Mouse (Mus musculus) intestine, embryonic 16.5 days (tissue): Measurements from ENCODE around the gene Mov10l1. TPM values are rescaled to one million over a fixed set of nuclear protein-coding genes. Genes with fewer than 3 reads are reported as not detected.

Source experiments
- ATAC-seq: fragments of 200-750 bp; cut with Nextera tagmentation; 2 replicates; pipeline ENCODE4 v1.8.0; 2017; ENCODE audit warnings: moderate TSS enrichment, moderate library complexity
- H3K27ac ChIP-seq: fragments of 300-500 bp; sonication (generic); 2 replicates; pipeline ENCODE4 v1.5.1; 2014; ENCODE audit warnings: mild to moderate bottlenecking, low read length
- H3K27me3 ChIP-seq: fragments of 300-500 bp; sonication (generic); replicated peaks from 2 replicates; pipeline ENCODE4 v1.6.1; 2014; ENCODE audit warnings: low read length, control low read depth, mixed read lengths; ENCODE audit not compliant: control insufficient read depth, insufficient read depth
- H3K36me3 ChIP-seq: fragments of 300-500 bp; sonication (generic); 2 replicates; pipeline ENCODE4 v1.6.1; 2014; ENCODE audit warnings: low read length, control low read depth; ENCODE audit not compliant: control insufficient read depth, insufficient read depth
- H3K4me1 ChIP-seq: fragments of 300-500 bp; sonication (generic); 2 replicates; pipeline ENCODE4 v1.6.1; 2014; ENCODE audit warnings: low read length, control low read depth, mixed read lengths; ENCODE audit not compliant: control insufficient read depth, insufficient read depth
- H3K4me2 ChIP-seq: fragments of 300-500 bp; sonication (generic); 2 replicates; pipeline ENCODE4 v1.6.1; 2014; ENCODE audit warnings: low read depth, low read length, control low read depth
- H3K4me3 ChIP-seq: fragments of 300-500 bp; sonication (generic); 2 replicates; pipeline ENCODE4 v1.5.1; 2014; ENCODE audit warnings: mild to moderate bottlenecking, low read length
- H3K9ac ChIP-seq: fragments of 300-500 bp; sonication (generic); 2 replicates; pipeline ENCODE4 v1.6.1; 2014; ENCODE audit warnings: low read depth, low read length
- H3K9me3 ChIP-seq: fragments of 300-500 bp; sonication (generic); 2 replicates; pipeline ENCODE4 v1.6.1; 2016; ENCODE audit warnings: low read length, control low read depth; ENCODE audit not compliant: control insufficient read depth
- WGBS: fragments of 180-500 bp; shearing (Covaris S2); extraction: QIAGEN DNeasy Blood & Tissue Kit; methylation state at CpG from one replicate; pipeline ENCODE4 v1.1.7; 2014; 5-methylcytosine and 5-hydroxymethylcytosine counted together
- polyA plus RNA-seq: library from polyadenylated mRNA; unstranded; fragments of >200 nt; fragmentation: Nextera tagmentation; extraction: Ambion mirVana; gene quantifications from 2 replicates; pipeline ENCODE4 v1.2.1, GENCODE M21; 2015

The Mov10l1 gene
- polyA plus RNA-seq = not detected in 2 replicates

DNA sequence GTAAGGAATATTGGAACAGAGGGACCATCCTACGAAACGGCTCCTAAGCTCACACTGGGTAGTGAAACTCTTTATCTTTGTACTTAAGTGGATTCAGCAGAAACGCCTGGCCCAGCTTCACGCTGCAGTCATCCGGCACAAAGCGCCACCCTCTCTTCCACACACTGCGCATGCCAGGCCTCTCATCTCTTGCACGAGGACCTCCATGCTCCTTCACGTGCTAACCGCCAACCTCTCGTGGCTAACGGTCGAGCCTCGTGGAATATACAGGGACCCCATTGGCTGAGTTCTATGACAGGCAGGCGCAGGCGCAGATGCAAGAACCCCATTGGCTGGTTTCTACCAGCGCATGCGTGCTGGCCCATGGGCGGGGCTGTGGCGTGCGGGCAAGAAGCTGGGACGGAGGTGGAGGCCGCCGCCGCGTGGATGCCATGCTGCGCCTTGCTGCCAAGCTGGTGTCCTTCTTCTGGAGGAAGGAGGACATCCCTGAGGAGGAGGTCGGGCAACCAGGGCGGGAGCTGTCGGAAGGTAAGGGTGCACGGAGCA, at the start of gene Mov10l1:
Gene Mov10l1 (plus strand): TSS at position 376 of the 546 bp plus-strand sequence.
- Histone ChIP-seq H3K27me3 (no peaks in the 10 kb centered on the region), H3K36me3 (no peaks in the 10 kb centered on the region), H3K9ac (no peak within 1 kb of the TSS), H3K27ac (no peak within 1 kb of the TSS), H3K4me1 (no peaks in the 10 kb centered on the region), H3K9me3 (no peaks in the 10 kb centered on the region), H3K4me3 (no peak within 1 kb of the TSS), H3K4me2 (no peak within 1 kb of the TSS)
- WGBS = 94% methylated on average over 31 of the region's 31 CpGs
- no peak for ATAC-seq

DNA sequence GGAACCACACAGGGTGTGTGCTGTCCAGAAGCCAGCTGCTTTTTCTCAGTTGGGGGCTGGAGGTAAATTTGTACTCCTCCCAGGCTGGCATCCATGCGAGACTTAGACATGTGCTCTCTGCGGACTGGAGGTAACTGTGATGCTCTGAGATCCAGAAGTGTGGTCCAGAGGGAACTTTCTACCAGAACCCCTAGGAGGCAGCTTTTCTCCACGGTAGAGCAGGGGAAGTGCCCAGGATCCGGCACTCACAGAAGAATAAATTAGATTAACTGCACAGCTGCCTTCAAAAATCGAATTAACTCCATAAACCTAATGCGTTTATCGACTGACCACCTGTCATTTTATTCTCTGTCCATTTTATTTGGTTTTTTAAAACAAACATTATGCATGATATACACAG, 48.6 kb upstream of the Mov10l1 start:
- no peaks in the 10 kb centered on the region for H3K27me3 ChIP-seq
- H3K36me3 ChIP-seq = no peaks in the 10 kb centered on the region
- H3K9me3 ChIP-seq = no peaks in the 10 kb centered on the region
- no peak overlapping the region for H3K27ac ChIP-seq
- H3K4me3 ChIP-seq = no peak overlapping the region
- H3K4me1 ChIP-seq = no peaks in the 10 kb centered on the region
- no peak overlapping the region for H3K9ac ChIP-seq
- ATAC-seq = no peak
- H3K4me2 ChIP-seq = no peak overlapping the region
- 53% methylated on average over 7 of the region's 7 CpGs for WGBS

DNA sequence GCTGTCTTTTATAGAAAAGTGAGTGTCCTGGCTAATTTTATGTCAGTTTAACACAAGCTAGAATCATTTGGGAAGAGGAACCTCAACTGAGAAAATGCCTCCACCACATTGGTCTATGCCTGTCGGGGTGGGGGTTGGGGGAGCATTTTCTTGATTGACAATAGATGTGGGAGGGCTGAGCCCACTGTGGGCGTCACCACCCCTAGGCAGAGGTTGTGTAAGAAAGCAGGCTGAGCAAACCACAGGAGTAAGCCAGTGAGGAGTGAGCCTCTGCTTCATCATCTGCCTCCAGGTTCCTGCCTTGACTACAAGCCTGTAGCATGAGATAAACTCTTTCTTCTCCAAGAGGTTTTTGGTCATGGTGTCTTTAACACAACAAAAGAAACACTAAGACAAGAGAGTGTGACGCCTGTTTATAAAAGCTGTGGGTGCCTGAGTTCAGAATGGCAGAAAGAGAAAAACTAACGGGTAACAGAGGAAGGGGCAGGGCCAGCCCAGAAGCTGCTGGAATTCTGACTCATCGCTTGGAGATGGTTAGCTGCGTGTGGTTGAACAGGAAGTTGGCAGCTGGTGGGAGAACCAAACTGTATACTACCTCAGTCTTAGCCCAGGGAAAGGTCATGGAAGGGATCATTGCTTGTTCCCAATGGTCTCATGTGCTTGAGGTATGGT, 46.0 kb upstream of the Mov10l1 start:
- H3K4me3 ChIP-seq = no peak overlapping the region
- no peak for ATAC-seq
- H3K9ac ChIP-seq = no peak overlapping the region
- WGBS = 57% methylated on average over 6 of the region's 6 CpGs
- no peaks in the 10 kb centered on the region for H3K4me1 ChIP-seq
- no peaks in the 10 kb centered on the region for H3K36me3 ChIP-seq
- H3K4me2 ChIP-seq = no peak overlapping the region
- H3K9me3 ChIP-seq = no peaks in the 10 kb centered on the region
- H3K27ac ChIP-seq = no peak overlapping the region
- H3K27me3 ChIP-seq = no peaks in the 10 kb centered on the region

DNA sequence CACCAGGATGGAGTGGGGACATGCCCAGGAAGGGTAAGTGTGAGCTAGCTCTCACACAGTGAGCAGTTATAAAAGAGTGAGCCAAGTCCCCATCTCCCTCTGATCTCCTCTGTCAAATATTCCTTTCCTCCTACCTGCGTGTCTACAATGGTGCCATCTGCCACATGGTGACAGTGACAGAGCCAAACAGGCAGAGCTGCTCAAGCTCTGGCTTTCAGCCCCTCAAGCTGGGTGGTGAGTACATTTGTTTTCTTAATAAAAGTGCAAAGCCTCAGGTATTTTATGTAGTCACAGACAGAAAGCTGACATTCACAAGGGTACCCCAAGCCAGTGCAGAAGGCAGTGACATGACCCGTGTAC, 45.4 kb upstream of the Mov10l1 start:
- Histone ChIP-seq H3K27me3 (no peaks in the 10 kb centered on the region), H3K9ac (no peak overlapping the region), H3K27ac (no peak overlapping the region), H3K9me3 (no peaks in the 10 kb centered on the region), H3K36me3 (no peaks in the 10 kb centered on the region), H3K4me2 (no peak overlapping the region), H3K4me1 (no peaks in the 10 kb centered on the region), H3K4me3 (no peak overlapping the region)
- 83% methylated on average over 2 of the region's 2 CpGs for WGBS
- no peak for ATAC-seq

DNA sequence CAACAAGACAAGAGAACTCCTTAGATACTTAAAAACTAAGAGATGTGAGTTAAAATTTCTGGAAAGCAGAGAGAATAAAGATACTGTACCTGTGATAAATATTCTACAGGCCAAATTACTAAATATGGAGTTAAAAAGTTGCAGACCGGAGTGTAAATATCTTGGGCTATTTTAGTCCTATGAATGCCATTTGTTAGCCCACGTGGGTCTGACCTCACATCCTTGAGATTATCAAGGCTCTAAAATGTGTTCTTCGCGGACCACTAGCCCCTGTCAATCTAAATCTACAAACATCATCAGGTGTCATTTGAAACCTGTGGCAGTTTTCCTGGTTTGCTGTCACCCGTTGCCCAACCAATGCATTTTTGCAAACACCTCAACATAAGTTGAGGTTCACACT, 39.9 kb upstream of the Mov10l1 start:
- no peak overlapping the region for H3K9ac ChIP-seq
- no peak overlapping the region for H3K27ac ChIP-seq
- 0 out of 2 replicates have a peak, but pooled peaks cover 2% of the 10 kb centered on the region for H3K27me3 ChIP-seq
- ATAC-seq = no peak
- H3K4me3 ChIP-seq = no peak overlapping the region
- H3K9me3 ChIP-seq = no peaks in the 10 kb centered on the region
- no peak overlapping the region for H3K4me2 ChIP-seq
- no peaks in the 10 kb centered on the region for H3K4me1 ChIP-seq
- WGBS = 73% methylated on average over 5 of the region's 5 CpGs
- H3K36me3 ChIP-seq = no peaks in the 10 kb centered on the region

DNA sequence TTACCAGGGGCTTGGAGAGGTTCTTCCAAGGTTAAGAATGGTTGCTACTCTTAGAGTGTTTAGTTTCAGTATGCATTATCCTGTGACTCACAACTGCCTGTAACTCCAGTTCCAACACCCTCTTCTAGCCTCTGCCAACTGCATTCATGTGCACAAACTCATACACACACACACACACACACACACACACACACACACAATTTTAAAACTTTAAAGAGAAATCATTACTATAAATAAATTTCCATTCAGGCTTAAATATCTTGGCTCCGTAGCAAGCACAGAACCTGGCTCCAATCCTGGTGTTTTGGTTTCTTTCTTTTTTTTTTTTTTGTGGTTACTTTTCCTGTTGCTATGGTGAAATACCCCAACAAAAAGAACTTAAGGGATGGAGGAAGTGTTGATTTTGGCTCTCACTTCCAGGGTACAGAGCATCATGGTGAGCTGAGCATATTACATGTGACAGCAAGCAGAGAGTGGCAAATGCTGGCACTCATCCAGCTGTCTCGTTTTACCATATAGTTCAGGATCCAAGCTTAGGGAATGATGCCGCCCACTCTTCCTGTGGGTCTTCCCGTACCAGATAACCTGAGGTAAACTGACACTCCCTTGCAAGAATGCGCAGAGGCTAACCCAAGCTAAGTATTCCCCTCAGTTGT, 38.7 kb upstream of the Mov10l1 start:
- Histone ChIP-seq H3K9ac (no peak overlapping the region), H3K4me1 (no peaks in the 10 kb centered on the region), H3K4me3 (no peak overlapping the region), H3K27me3 (0 out of 2 replicates have a peak, but pooled peaks cover 2% of the 10 kb centered on the region), H3K4me2 (no peak overlapping the region), H3K27ac (no peak overlapping the region), H3K9me3 (no peaks in the 10 kb centered on the region), H3K36me3 (no peaks in the 10 kb centered on the region)
- no peak for ATAC-seq
- 82% methylated on average over 5 of the region's 5 CpGs for WGBS

DNA sequence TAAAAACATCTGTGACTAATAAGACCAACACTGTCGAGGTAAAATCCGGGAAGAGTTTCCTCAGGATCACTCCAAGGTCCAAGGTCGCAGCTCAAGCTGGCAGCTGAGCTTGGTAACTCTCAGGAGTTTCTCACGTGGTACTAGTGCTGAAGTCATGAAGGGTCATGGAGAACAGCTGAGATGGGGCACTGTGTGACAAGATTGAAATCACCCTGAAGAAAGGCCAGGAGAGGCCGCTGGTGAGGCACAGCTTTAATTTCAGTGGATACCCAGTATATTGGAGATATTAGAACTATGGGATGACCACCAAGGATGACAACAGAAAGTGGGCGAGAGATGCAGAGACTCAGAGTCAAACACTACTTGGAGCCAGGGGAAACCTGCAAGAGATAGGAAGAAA, 35.9 kb upstream of the Mov10l1 start:
- H3K36me3 ChIP-seq = no peaks in the 10 kb centered on the region
- no peaks in the 10 kb centered on the region for H3K4me1 ChIP-seq
- no peak overlapping the region for H3K4me2 ChIP-seq
- H3K4me3 ChIP-seq = no peak overlapping the region
- WGBS = 48% methylated on average over 6 of the region's 6 CpGs
- H3K27me3 ChIP-seq = 0 out of 2 replicates have a peak, but pooled peaks cover 2% of the 10 kb centered on the region
- ATAC-seq = no peak
- H3K27ac ChIP-seq = no peak overlapping the region
- H3K9ac ChIP-seq = no peak overlapping the region
- no peaks in the 10 kb centered on the region for H3K9me3 ChIP-seq

DNA sequence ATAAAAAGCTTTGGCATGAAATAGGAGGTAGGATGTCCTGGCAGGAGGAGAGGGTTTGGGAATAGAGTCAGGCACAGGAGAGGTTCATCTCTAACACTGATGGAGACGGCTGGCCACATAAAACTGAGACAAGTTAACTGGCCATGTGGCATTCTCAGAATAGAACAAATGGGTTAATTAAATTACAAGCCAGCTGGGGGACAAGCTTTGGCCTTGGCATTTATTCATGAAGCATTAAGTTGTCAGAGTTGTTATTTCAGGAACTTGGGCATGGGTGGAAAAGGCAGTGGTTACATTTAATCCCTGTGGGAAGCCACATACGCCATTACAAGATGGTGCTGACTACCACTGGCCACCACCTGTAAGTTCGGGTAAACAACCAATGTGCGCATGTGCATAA, 31.5 kb upstream of the Mov10l1 start:
- no peak for ATAC-seq
- H3K4me3 ChIP-seq = no peak overlapping the region
- WGBS = 83% methylated on average over 4 of the region's 4 CpGs
- no peak overlapping the region for H3K27ac ChIP-seq
- no peak overlapping the region for H3K9ac ChIP-seq
- no peaks in the 10 kb centered on the region for H3K36me3 ChIP-seq
- no peak overlapping the region for H3K4me2 ChIP-seq
- H3K27me3 ChIP-seq = peaks cover 17% of the 10 kb centered on the region; the same call in 1 of the 2 replicates
- 0 out of 2 replicates have a peak, but pooled peaks cover 5% of the 10 kb centered on the region for H3K4me1 ChIP-seq
- H3K9me3 ChIP-seq = no peaks in the 10 kb centered on the region

DNA sequence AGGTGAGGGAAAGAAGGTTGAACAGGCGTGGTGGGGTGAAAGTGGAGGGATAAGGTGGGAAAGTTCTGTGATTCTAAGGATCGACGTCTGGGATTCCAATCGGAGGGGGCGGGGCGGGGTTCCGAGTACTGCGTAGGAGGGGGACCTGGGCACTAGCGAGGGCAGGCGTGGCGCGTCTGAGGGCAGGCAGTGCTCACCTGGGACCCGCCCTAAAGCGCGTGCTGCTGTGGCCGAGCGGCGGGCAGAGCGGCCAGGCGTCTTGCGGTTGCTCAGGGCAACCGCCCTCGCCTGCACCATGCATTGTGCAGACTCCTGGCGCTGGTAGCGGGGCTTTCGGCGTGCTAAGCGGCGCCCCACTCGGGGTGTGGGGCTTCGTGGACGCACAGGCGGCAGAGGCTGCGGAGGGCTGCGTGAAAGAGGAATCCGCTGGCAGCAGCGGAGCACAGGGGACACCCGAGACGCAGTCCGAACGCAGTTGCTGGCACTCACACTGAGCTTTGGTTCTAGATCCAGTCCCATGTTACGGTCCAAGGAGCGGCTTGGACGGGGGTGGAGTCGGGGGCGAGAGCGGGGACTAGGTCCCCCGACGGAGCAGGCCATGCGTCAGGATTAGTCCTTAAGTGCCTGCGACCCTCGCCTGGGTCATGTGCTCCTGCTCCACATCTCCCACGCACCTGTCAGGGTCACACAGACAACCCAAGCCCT, 28.2 kb upstream of the Mov10l1 start, which contains the start of gene Ttll8:
Gene Ttll8 (minus strand): TSS at position 51 of the 705 bp plus-strand sequence.
- Histone ChIP-seq H3K9ac (peak within 1 kb of the TSS; percentile 34; the same call in 1 of the 2 replicates), H3K4me3 (peak within 1 kb of the TSS; percentile 44), H3K36me3 (no peaks in the 10 kb centered on the region), H3K4me1 (0 out of 2 replicates have a peak, but pooled peaks cover 5% of the 10 kb centered on the region), H3K27ac (no peak within 1 kb of the TSS), H3K27me3 (peaks cover 17% of the 10 kb centered on the region; the same call in 1 of the 2 replicates), H3K4me2 (peak within 1 kb of the TSS; percentile 71), H3K9me3 (no peaks in the 10 kb centered on the region)
- peak; percentile 89 for ATAC-seq
- 5% methylated on average over 52 of the region's 53 CpGs for WGBS
